Mouse (Mus musculus) limb, embryonic 10.5 days (tissue): ENCODE results near the gene Pex5l. TPM values are rescaled to one million over a fixed set of nuclear protein-coding genes. Genes with fewer than 3 reads are reported as not detected.

Source experiments
- DNase-seq: peaks from one replicate; pipeline ENCODE4 v3.0.0-alpha.2; 2017; ENCODE audit warnings: low spot score
- H3K27ac ChIP-seq: fragments of 300-500 bp; sonication (generic); 2 replicates; pipeline ENCODE4 v1.5.1; 2016; ENCODE audit warnings: mild to moderate bottlenecking
- H3K27me3 ChIP-seq: fragments of 300-500 bp; sonication (generic); 2 replicates; pipeline ENCODE4 v1.6.1; 2016; ENCODE audit warnings: low read depth, mild to moderate bottlenecking; ENCODE audit not compliant: poor library complexity, severe bottlenecking
- H3K36me3 ChIP-seq: fragments of 300-500 bp; sonication (generic); 2 replicates; pipeline ENCODE4 v1.6.1; 2016; ENCODE audit warnings: mild to moderate bottlenecking, moderate library complexity
- H3K4me1 ChIP-seq: fragments of 300-500 bp; sonication (generic); 2 replicates; pipeline ENCODE4 v1.6.1; 2016
- H3K4me3 ChIP-seq: fragments of 300-500 bp; sonication (generic); 2 replicates; pipeline ENCODE4 v1.5.1; 2016; ENCODE audit warnings: mild to moderate bottlenecking, moderate library complexity
- H3K9me3 ChIP-seq: fragments of 300-500 bp; sonication (generic); replicated peaks from 2 replicates; pipeline ENCODE4 v1.6.1; 2016; ENCODE audit warnings: mild to moderate bottlenecking
- WGBS: fragments of 180-500 bp; shearing (Covaris S2); methylation state at CpG from one replicate; pipeline ENCODE4 v1.1.7; 2016; 5-methylcytosine and 5-hydroxymethylcytosine counted together
- polyA plus RNA-seq: library from polyadenylated mRNA; unstranded; fragments of >200 nt; fragmentation: Nextera tagmentation; extraction: Ambion mirVana; gene quantifications from 2 replicates; pipeline ENCODE4 v1.2.1, GENCODE M21; 2016

The Pex5l gene
- polyA plus RNA-seq, 1 experiment from 2014 or later: 0.05 TPM

GRCm38 (mm10) chr3:32979238-32979637 is 163.8 kb downstream of the Pex5l start:
- Histone ChIP-seq H3K9me3 (no peaks in the 10 kb centered on the region), H3K27me3 (0 out of 2 replicates have a peak, but pooled peaks cover 8% of the 10 kb centered on the region), H3K4me3 (no peak overlapping the region), H3K36me3 (no peaks in the 10 kb centered on the region), H3K4me1 (peaks cover 21% of the 10 kb centered on the region), H3K27ac (no peak overlapping the region)
- 57% methylated on average over 6 of the region's 6 CpGs for WGBS
- no peak for DNase-seq

GRCm38 (mm10) chr3:32970257-32970656 is 172.8 kb downstream of the Pex5l start:
- Histone ChIP-seq H3K9me3 (no peaks in the 10 kb centered on the region), H3K4me1 (no peaks in the 10 kb centered on the region), H3K4me3 (no peak overlapping the region), H3K36me3 (no peaks in the 10 kb centered on the region), H3K27ac (no peak overlapping the region), H3K27me3 (no peaks in the 10 kb centered on the region)
- 89% methylated on average over 1 of the region's 1 CpGs for WGBS
- DNase-seq: no peak

GRCm38 (mm10) chr3:32968671-32969425 is 174.2 kb downstream of the Pex5l start:
- Histone ChIP-seq H3K27me3 (no peaks in the 10 kb centered on the region), H3K27ac (no peak overlapping the region), H3K9me3 (no peaks in the 10 kb centered on the region), H3K4me3 (no peak overlapping the region), H3K36me3 (no peaks in the 10 kb centered on the region), H3K4me1 (no peaks in the 10 kb centered on the region)
- 94% methylated on average over 1 of the region's 1 CpGs for WGBS
- DNase-seq: no peak

- DNase-seq: peak; percentile 42
- Histone ChIP-seq H3K4me1 (peaks cover 10% of the 10 kb centered on the region), H3K9me3 (no peaks in the 10 kb centered on the region), H3K36me3 (no peaks in the 10 kb centered on the region), H3K27ac (no peak overlapping the region), H3K4me3 (no peak overlapping the region), H3K27me3 (no peaks in the 10 kb centered on the region)
- 1% methylated on average over 2 of the region's 2 CpGs for whole genome bisulfite sequencing
Observed at GRCm38 (mm10) chr3:32965528-32965927, 177.5 kb downstream of the Pex5l start.

GRCm38 (mm10) chr3:32961494-32961893 is 181.6 kb downstream of the Pex5l start:
- H3K4me3 ChIP-seq: no peak overlapping the region
- H3K36me3 ChIP-seq: no peaks in the 10 kb centered on the region
- no peaks in the 10 kb centered on the region for H3K9me3 ChIP-seq
- DNase-seq: no peak
- H3K27me3 ChIP-seq: no peaks in the 10 kb centered on the region
- WGBS: 54% methylated on average over 3 of the region's 3 CpGs
- H3K27ac ChIP-seq: no peak overlapping the region
- H3K4me1 ChIP-seq: peaks cover 10% of the 10 kb centered on the region

GRCm38 (mm10) chr3:32951382-32951781 is 191.7 kb downstream of the Pex5l start:
- Histone ChIP-seq H3K27ac (no peak overlapping the region), H3K27me3 (no peaks in the 10 kb centered on the region), H3K9me3 (no peaks in the 10 kb centered on the region), H3K4me3 (no peak overlapping the region), H3K4me1 (peaks cover 9% of the 10 kb centered on the region), H3K36me3 (no peaks in the 10 kb centered on the region)
- WGBS: 18% methylated on average over 1 of the region's 1 CpGs
- no peak for DNase-seq

- Histone ChIP-seq H3K36me3 (no peaks in the 10 kb centered on the region), H3K9me3 (no peaks in the 10 kb centered on the region), H3K4me3 (no peak overlapping the region), H3K27me3 (no peaks in the 10 kb centered on the region), H3K4me1 (peaks cover 9% of the 10 kb centered on the region), H3K27ac (no peak overlapping the region)
- 87% methylated on average over 5 of the region's 5 CpGs for WGBS
- no peak for DNase-seq
Observed at GRCm38 (mm10) chr3:32947486-32947885, 195.6 kb downstream of the Pex5l start.

GRCm38 (mm10) chr3:32939802-32940501 is 203.1 kb downstream of the Pex5l start:
- WGBS: 64% methylated on average over 8 of the region's 8 CpGs
- Histone ChIP-seq H3K9me3 (no peaks in the 10 kb centered on the region), H3K4me1 (0 out of 2 replicates have a peak, but pooled peaks cover 7% of the 10 kb centered on the region), H3K27me3 (no peaks in the 10 kb centered on the region), H3K27ac (no peak overlapping the region), H3K36me3 (no peaks in the 10 kb centered on the region), H3K4me3 (no peak overlapping the region)
- DNase-seq: no peak

- 89% methylated on average over 6 of the region's 6 CpGs for WGBS
- Histone ChIP-seq H3K4me3 (no peak overlapping the region), H3K9me3 (no peaks in the 10 kb centered on the region), H3K4me1 (no peaks in the 10 kb centered on the region), H3K27ac (no peak overlapping the region), H3K27me3 (no peaks in the 10 kb centered on the region), H3K36me3 (peaks cover 42% of the 10 kb centered on the region)
- DNase-seq: no peak
Observed at GRCm38 (mm10) chr3:32924168-32924567, 218.9 kb downstream of the Pex5l start.

GRCm38 (mm10) chr3:32910071-32910551 is 232.9 kb downstream of the Pex5l start:
- WGBS: 25% methylated on average over 7 of the region's 7 CpGs
- H3K9me3 ChIP-seq: no peaks in the 10 kb centered on the region
- peak; percentile 55 for DNase-seq
- no peak overlapping the region for H3K4me3 ChIP-seq
- H3K36me3 ChIP-seq: peaks cover 16% of the 10 kb centered on the region
- H3K27me3 ChIP-seq: no peaks in the 10 kb centered on the region
- 0 out of 2 replicates have a peak, but pooled peaks cover 7% of the 10 kb centered on the region for H3K4me1 ChIP-seq
- H3K27ac ChIP-seq: no peak overlapping the region

GRCm38 (mm10) chr3:32908400-32908799 is 234.6 kb downstream of the Pex5l start:
- Histone ChIP-seq H3K27me3 (no peaks in the 10 kb centered on the region), H3K27ac (no peak overlapping the region), H3K9me3 (no peaks in the 10 kb centered on the region), H3K4me1 (peaks cover 22% of the 10 kb centered on the region), H3K36me3 (0 out of 2 replicates have a peak, but pooled peaks cover 2% of the 10 kb centered on the region), H3K4me3 (no peak overlapping the region)
- no peak for DNase-seq
- 84% methylated on average over 3 of the region's 3 CpGs for WGBS

GRCm38 (mm10) chr3:32905850-32906779 is 236.9 kb downstream of the Pex5l start:
- Histone ChIP-seq H3K4me3 (no peak overlapping the region), H3K27me3 (no peaks in the 10 kb centered on the region), H3K36me3 (peaks cover 12% of the 10 kb centered on the region), H3K4me1 (peaks cover 24% of the 10 kb centered on the region), H3K9me3 (no peaks in the 10 kb centered on the region), H3K27ac (no peak overlapping the region)
- DNase-seq: no peak
- 86% methylated on average over 8 of the region's 8 CpGs for WGBS
